23 mouse cellular contexts compared by ENCODE assay signal in genomic region chr7:113270991-113271390, GRCm38 (mm10).
A peak's percentile ranks its signal among the peaks of the same experiment; 100 is the strongest.
DNase-seq lines count a peak whose midpoint lies in the region; ATAC-seq lines count a peak whose summit lies in the region.
"Had no signal": no experiment of that assay in that cellular context is flagged by ENCODE, and none has a peak within 500 bp of the region (broad histone marks: within the 10 kb centered on the region; RNA-seq: fewer than 3 reads in every experiment).

No protein-coding gene starts in this region.

- no peak overlapping the region for H3K4me2 ChIP-seq in neural tube, embryonic 13.5 days
- H3K4me2 ChIP-seq: embryonic facial prominence, embryonic 13.5 days; heart, embryonic 15.5 days; liver, embryonic 12.5 days; neural tube, embryonic 12.5 days had no signal

- no peaks in the 10 kb centered on the region for H3K36me3 ChIP-seq in neural tube, embryonic 13.5 days
- H3K36me3 ChIP-seq: embryonic facial prominence, embryonic 13.5 days; forebrain, embryonic 10.5 days; heart, embryonic 15.5 days; liver, embryonic 12.5 days; neural tube, embryonic 12.5 days had no signal

- H3K9ac ChIP-seq in neural tube, embryonic 13.5 days = no peak overlapping the region
- H3K9ac ChIP-seq: embryonic facial prominence, embryonic 13.5 days; heart, embryonic 15.5 days; liver, embryonic 12.5 days; liver, postnatal 0 days; neural tube, embryonic 12.5 days had no signal

- WGBS in neural tube, embryonic 13.5 days = 63% methylated on average over 2 of the region's 2 CpGs

- H3K4me1 ChIP-seq in neural tube, embryonic 13.5 days (replicated peaks) = peaks cover 22% of the 10 kb centered on the region
- H3K4me1 ChIP-seq: liver, embryonic 12.5 days had no signal

- no peaks in the 10 kb centered on the region for H3K27me3 ChIP-seq in neural tube, embryonic 13.5 days
- H3K27me3 ChIP-seq: embryonic facial prominence, embryonic 13.5 days; heart, embryonic 15.5 days; liver, embryonic 12.5 days; neural tube, embryonic 12.5 days had no signal

- no peak for ATAC-seq in neural tube, embryonic 13.5 days (ENCODE audit: low read depth)
- no peak for ATAC-seq in CD4-positive, CD25-positive, alpha-beta regulatory T cell, adult 4 months
- no peak for ATAC-seq in megakaryocyte-erythroid progenitor cell, adult 5-6 weeks (replicated peaks; ENCODE audit: low FRiP score, low TSS enrichment, poor library complexity, severe bottlenecking)
- ATAC-seq: forebrain, embryonic 16.5 days; intestine, embryonic 16.5 days; liver, embryonic 12.5 days; liver, postnatal 0 days; midbrain, embryonic 16.5 days had no signal

- H3K4me3 ChIP-seq in neural tube, embryonic 13.5 days = no peak overlapping the region
- H3K4me3 ChIP-seq: embryonic facial prominence, embryonic 13.5 days; forebrain, embryonic 10.5 days; heart, embryonic 15.5 days; liver, embryonic 12.5 days; neural tube, embryonic 12.5 days had no signal

- peak overlapping the region; percentile 13; the same call in 1 of the 2 replicates for H3K27ac ChIP-seq in neural tube, embryonic 13.5 days (replicated peaks)
- H3K27ac ChIP-seq: embryonic facial prominence, embryonic 13.5 days; forebrain, embryonic 10.5 days; heart, embryonic 15.5 days; kidney, postnatal 0 days; liver, embryonic 12.5 days; macrophage; neural tube, embryonic 12.5 days had no signal

- DNase-seq in cerebellum, adult 9-10 months = peak; percentile 67
- no peak for DNase-seq in cerebellum, postnatal 36 days
- DNase-seq in neural tube, embryonic 10.5 days (ENCODE audit: extremely low spot score, low spot score) = no peak
- DNase-seq in cerebellum, postnatal 14 days = peak; percentile 49 to 64
- DNase-seq: adrenal gland, adult 8-10 months; kidney, adult 8-10 months; layer of hippocampus, postnatal 36 days; liver, postnatal 0 days; thymus, adult 2 months; thymus, postnatal 36 days had no signal

- H3K9me3 ChIP-seq in neural tube, embryonic 13.5 days = no peaks in the 10 kb centered on the region
- H3K9me3 ChIP-seq: embryonic facial prominence, embryonic 13.5 days; forebrain, embryonic 10.5 days; heart, embryonic 15.5 days; liver, embryonic 12.5 days; neural tube, embryonic 12.5 days had no signal

Comparison
In these comparisons a context has a peak if more than half of its experiments do, and no peak if none do; other contexts are left out.
1. DNase-seq: peak in cerebellum, adult 9-10 months (single experiment) and cerebellum, postnatal 14 days (2 of 2); none in cerebellum, postnatal 36 days (0 of 2) and neural tube, embryonic 10.5 days (single experiment).